Mouse (Mus musculus) embryonic facial prominence, embryonic 14.5 days (tissue): ENCODE measurements around the gene Gm15737. TPM values are rescaled to one million over a fixed set of nuclear protein-coding genes. Genes with fewer than 3 reads are reported as not detected.

Experiments
- ATAC-seq: fragments of 200-750 bp; cut with Nextera tagmentation; 2 replicates; pipeline ENCODE4 v1.8.0; 2017; ENCODE audit warnings: low read depth, moderate number of reproducible peaks, moderate TSS enrichment
- DNase-seq: peaks from one replicate; pipeline ENCODE4 v3.0.0-alpha.2; 2015; ENCODE audit warnings: low spot score
- H3K27ac ChIP-seq: fragments of 300-500 bp; sonication (generic); replicated peaks from 2 replicates; pipeline ENCODE4 v1.5.1; 2014; ENCODE audit warnings: low read depth, mild to moderate bottlenecking, low read length, moderate library complexity
- H3K27me3 ChIP-seq: fragments of 300-500 bp; sonication (generic); replicated peaks from 2 replicates; pipeline ENCODE4 v1.6.1; 2014; ENCODE audit warnings: low read length; ENCODE audit not compliant: control insufficient read depth, insufficient read depth
- H3K36me3 ChIP-seq: fragments of 300-500 bp; sonication (generic); 2 replicates; pipeline ENCODE4 v1.6.1; 2014; ENCODE audit warnings: low read length, mixed read lengths; ENCODE audit not compliant: control insufficient read depth, insufficient read depth
- H3K4me1 ChIP-seq: fragments of 300-500 bp; sonication (generic); 2 replicates; pipeline ENCODE4 v1.6.1; 2014; ENCODE audit warnings: antibody characterized with exemption, low read length; ENCODE audit not compliant: control insufficient read depth, insufficient read depth
- H3K4me2 ChIP-seq: fragments of 300-500 bp; sonication (generic); 2 replicates; pipeline ENCODE4 v1.6.1; 2014; ENCODE audit warnings: low read depth, mild to moderate bottlenecking, low read length, moderate library complexity, mixed read lengths
- H3K4me3 ChIP-seq: fragments of 300-500 bp; sonication (generic); 2 replicates; pipeline ENCODE4 v1.5.1; 2014; ENCODE audit warnings: low read depth, mild to moderate bottlenecking, low read length
- H3K9ac ChIP-seq: fragments of 300-500 bp; sonication (generic); 2 replicates; pipeline ENCODE4 v1.6.1; 2014; ENCODE audit warnings: low read depth, mild to moderate bottlenecking, low read length, moderate library complexity, mixed read lengths
- H3K9me3 ChIP-seq: fragments of 300-500 bp; sonication (generic); 2 replicates; pipeline ENCODE4 v1.6.1; 2016; ENCODE audit warnings: low read length; ENCODE audit not compliant: control insufficient read depth
- WGBS: fragments of 180-500 bp; shearing (Covaris S2); extraction: QIAGEN DNeasy Blood & Tissue Kit; methylation state at CpG from one replicate; pipeline ENCODE4 v1.1.7; 2014; 5-methylcytosine and 5-hydroxymethylcytosine counted together
- polyA plus RNA-seq: library from polyadenylated mRNA; unstranded; fragments of >200 nt; fragmentation: Nextera tagmentation; extraction: Ambion mirVana; gene quantifications from 2 replicates; pipeline ENCODE4 v1.2.1, GENCODE M21; 2014

The Gm15737 gene
- polyA plus RNA-seq, 1 experiment from 2014 or later: 0.10 TPM

GRCm38 (mm10) chr6:92877236-92877635 lies 8.1 kb downstream of the Gm15737 start:
- Histone ChIP-seq H3K4me2 (no peak overlapping the region), H3K27ac (no peak overlapping the region), H3K9me3 (no peaks in the 10 kb centered on the region), H3K36me3 (peaks cover 45% of the 10 kb centered on the region), H3K4me1 (no peaks in the 10 kb centered on the region), H3K27me3 (no peaks in the 10 kb centered on the region), H3K9ac (no peak overlapping the region), H3K4me3 (no peak overlapping the region)
- WGBS: 91% methylated on average over 4 of the region's 4 CpGs
- ATAC-seq (no peak), DNase-seq (no peak)

DNA sequence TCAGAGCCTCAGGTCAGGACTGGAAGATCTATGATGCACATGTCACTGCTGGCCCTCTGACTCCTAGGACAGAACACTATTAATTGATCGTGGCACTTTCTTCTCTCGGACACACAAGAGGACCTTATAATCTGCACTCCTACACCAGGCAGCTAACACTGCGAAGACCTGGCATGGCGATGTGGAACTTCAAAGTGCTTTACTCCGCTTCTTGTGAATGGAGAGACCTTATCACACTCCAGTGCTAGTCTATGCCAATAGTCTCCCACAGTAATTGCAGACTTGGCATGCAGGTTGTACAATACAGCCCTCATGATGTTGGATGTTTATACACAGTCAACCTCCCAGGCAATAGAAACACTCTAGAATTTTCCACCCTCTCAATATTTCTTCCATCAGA lies 9.6 kb downstream of the Gm15737 start:
- 93% methylated on average over 5 of the region's 5 CpGs for WGBS
- Histone ChIP-seq H3K9ac (no peak overlapping the region), H3K36me3 (peaks cover 43% of the 10 kb centered on the region), H3K4me2 (no peak overlapping the region), H3K9me3 (no peaks in the 10 kb centered on the region), H3K27me3 (no peaks in the 10 kb centered on the region), H3K4me1 (peaks cover 7% of the 10 kb centered on the region; the same call in 1 of the 2 replicates), H3K4me3 (no peak overlapping the region), H3K27ac (no peak overlapping the region)
- ATAC-seq: no peak
- DNase-seq: no peak

DNA sequence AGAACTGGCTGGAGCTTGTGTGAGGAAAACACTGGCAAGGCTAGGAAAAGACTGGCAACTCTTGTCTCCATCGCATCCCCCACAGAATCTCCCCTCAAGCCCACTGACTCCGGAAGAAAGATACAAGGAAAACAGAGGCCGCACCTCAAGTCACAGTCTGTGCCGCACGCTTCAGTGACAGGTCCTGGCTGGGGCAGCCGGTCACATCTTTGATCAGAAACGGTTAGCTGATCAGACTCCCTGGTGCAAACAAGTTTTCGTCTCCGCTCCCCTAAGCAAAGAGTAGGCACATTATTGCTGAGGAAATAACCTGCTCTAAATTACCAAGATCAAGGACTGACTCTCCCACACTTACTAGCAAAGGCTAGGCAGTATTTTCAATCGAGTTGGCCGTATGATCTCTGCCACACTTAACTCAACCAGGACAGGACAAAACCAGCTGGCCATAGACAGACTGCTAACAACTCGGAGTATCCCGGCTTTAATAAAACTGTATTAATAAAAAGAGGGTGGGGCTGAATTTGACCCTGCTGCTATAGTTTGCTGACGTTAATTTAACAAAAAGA lies 10.6 kb downstream of the Gm15737 start:
- no peak for DNase-seq
- Histone ChIP-seq H3K9ac (no peak overlapping the region), H3K27ac (no peak overlapping the region), H3K4me3 (no peak overlapping the region), H3K4me1 (peaks cover 9% of the 10 kb centered on the region; the same call in 1 of the 2 replicates), H3K36me3 (peaks cover 43% of the 10 kb centered on the region), H3K9me3 (no peaks in the 10 kb centered on the region), H3K4me2 (no peak overlapping the region), H3K27me3 (no peaks in the 10 kb centered on the region)
- ATAC-seq: no peak
- WGBS: 76% methylated on average over 14 of the region's 14 CpGs

GRCm38 (mm10) chr6:92882446-92882845 lies 13.3 kb downstream of the Gm15737 start:
- Histone ChIP-seq H3K27ac (no peak overlapping the region), H3K4me3 (no peak overlapping the region), H3K9ac (no peak overlapping the region), H3K27me3 (no peaks in the 10 kb centered on the region), H3K4me2 (no peak overlapping the region), H3K9me3 (no peaks in the 10 kb centered on the region), H3K4me1 (peaks cover 9% of the 10 kb centered on the region; the same call in 1 of the 2 replicates), H3K36me3 (peaks cover 49% of the 10 kb centered on the region)
- ATAC-seq (no peak), DNase-seq (no peak)
- WGBS: 72% methylated on average over 5 of the region's 5 CpGs

DNA sequence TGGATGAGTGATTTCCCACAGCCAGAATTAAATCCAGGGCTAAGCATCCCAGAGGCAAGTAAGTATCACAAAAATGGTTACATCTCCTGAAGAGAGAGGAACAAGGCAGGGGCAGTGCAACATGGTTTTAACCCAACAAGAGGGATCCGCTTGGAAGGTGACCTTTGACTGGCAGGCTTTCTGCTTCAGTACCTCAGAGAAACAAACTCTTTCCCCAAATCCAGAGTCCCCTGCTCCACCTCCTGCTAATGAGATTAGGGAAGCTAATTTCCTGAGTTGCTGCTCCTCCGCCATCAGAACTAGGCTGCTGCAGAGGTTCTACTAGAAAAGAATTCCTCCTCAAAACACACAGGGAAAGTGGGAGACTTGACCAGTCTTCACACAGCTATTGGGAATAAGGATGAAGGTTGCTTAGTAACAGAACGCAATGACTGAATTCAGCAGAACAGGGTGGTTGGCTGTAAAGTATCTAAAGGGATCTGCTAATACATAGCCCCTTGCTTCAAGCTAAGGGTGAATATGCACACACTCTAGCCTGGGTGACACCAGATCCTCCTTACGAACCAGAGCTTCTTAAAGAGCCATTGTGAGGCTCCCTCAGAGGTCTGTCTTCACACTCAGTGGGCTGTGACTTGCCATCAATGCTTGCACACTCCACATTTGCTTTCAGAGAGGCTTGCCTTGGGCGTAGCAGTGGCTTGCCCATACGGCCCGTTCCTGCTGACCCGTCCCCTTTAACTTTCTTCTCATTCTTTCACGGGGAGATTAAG lies 14.2 kb downstream of the Gm15737 start:
- no peaks in the 10 kb centered on the region for H3K9me3 ChIP-seq
- ATAC-seq (no peak), DNase-seq (no peak)
- no peak overlapping the region for H3K27ac ChIP-seq
- H3K36me3 ChIP-seq: peaks cover 51% of the 10 kb centered on the region
- no peaks in the 10 kb centered on the region for H3K27me3 ChIP-seq
- no peak overlapping the region for H3K4me2 ChIP-seq
- H3K9ac ChIP-seq: no peak overlapping the region
- peaks cover 9% of the 10 kb centered on the region; the same call in 1 of the 2 replicates for H3K4me1 ChIP-seq
- WGBS: 40% methylated on average over 9 of the region's 9 CpGs
- no peak overlapping the region for H3K4me3 ChIP-seq

DNA sequence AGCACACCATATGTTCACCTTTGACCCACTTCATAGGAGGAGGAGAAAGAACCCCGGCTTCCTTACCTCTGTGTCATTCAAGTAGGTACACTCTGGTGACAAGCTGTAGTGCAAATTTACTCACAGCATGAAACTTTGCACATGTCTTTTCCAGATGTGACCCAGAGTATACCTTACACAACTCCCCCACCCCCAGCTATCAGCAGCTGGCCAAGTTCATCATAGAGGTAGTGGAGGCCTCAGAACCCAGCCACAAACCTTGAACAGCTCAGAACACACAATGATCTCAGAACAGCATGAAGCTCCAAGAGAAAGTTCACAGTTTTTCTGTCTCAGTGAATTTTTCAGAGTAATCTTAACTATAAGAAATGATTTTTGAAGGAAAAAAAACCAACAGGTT lies 22.4 kb downstream of the Gm15737 start:
- ATAC-seq: no peak
- 19% methylated on average over 1 of the region's 1 CpGs for WGBS
- H3K4me1 ChIP-seq: no peaks in the 10 kb centered on the region
- no peak overlapping the region for H3K4me3 ChIP-seq
- H3K4me2 ChIP-seq: no peak overlapping the region
- no peak overlapping the region for H3K27ac ChIP-seq
- no peak overlapping the region for H3K9ac ChIP-seq
- no peak for DNase-seq
- no peaks in the 10 kb centered on the region for H3K27me3 ChIP-seq
- peaks cover 33% of the 10 kb centered on the region for H3K36me3 ChIP-seq
- no peaks in the 10 kb centered on the region for H3K9me3 ChIP-seq

GRCm38 (mm10) chr6:92904037-92904436 lies 34.9 kb downstream of the Gm15737 start:
- no peak overlapping the region for H3K4me3 ChIP-seq
- no peak overlapping the region for H3K4me2 ChIP-seq
- H3K27ac ChIP-seq: no peak overlapping the region
- H3K36me3 ChIP-seq: peaks cover 33% of the 10 kb centered on the region
- no peak for DNase-seq
- H3K9me3 ChIP-seq: no peaks in the 10 kb centered on the region
- H3K9ac ChIP-seq: no peak overlapping the region
- no peak for ATAC-seq
- H3K4me1 ChIP-seq: peaks cover 10% of the 10 kb centered on the region
- H3K27me3 ChIP-seq: no peaks in the 10 kb centered on the region
- WGBS: 48% methylated on average over 1 of the region's 1 CpGs

DNA sequence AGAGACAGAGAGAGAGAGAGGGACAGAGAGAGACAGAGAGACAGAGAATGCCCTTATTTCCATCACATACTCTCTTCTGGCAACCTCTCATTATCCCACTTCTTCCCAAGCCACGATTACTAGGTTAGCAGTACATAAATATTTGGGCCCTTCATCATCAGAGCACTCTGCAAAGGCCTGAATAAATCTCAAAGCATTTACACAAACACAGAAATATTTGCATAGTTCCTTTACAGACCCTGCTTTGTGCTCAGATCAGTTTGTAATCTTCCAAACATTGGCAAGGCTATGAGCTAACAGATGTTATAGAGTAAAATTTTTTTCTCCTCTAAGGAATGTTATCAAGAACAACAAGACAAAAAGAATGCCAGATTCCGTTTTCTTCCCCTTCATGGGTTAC lies 35.3 kb downstream of the Gm15737 start:
- DNase-seq: peak; percentile 33
- WGBS: 42% methylated on average over 2 of the region's 2 CpGs
- H3K27me3 ChIP-seq: no peaks in the 10 kb centered on the region

GRCm38 (mm10) chr6:92905922-92906321 lies 36.8 kb downstream of the Gm15737 start:
- Histone ChIP-seq H3K4me2 (no peak overlapping the region), H3K27me3 (no peaks in the 10 kb centered on the region), H3K4me3 (no peak overlapping the region), H3K9me3 (no peaks in the 10 kb centered on the region), H3K9ac (no peak overlapping the region), H3K4me1 (peaks cover 10% of the 10 kb centered on the region), H3K27ac (0 out of 2 replicates have a peak overlapping the region, but pooled peaks have one; percentile 23), H3K36me3 (peaks cover 27% of the 10 kb centered on the region)
- ATAC-seq: no peak
- DNase-seq: peak; percentile 49
- 7% methylated on average over 5 of the region's 5 CpGs for WGBS

More for the DNA sequence above, 35.3 kb downstream of the Gm15737 start:
- no peak for ATAC-seq
- H3K9ac ChIP-seq: no peak overlapping the region
- peaks cover 10% of the 10 kb centered on the region for H3K4me1 ChIP-seq
- no peak overlapping the region for H3K4me3 ChIP-seq
- H3K36me3 ChIP-seq: peaks cover 28% of the 10 kb centered on the region
- H3K4me2 ChIP-seq: no peak overlapping the region
- no peak overlapping the region for H3K27ac ChIP-seq
- H3K9me3 ChIP-seq: no peaks in the 10 kb centered on the region
